Mouse (Mus musculus) MEL (cell line): ENCODE data around the gene Rabl6. TPM values are rescaled to one million over a fixed set of nuclear protein-coding genes. Genes with fewer than 3 reads are reported as not detected.

ENCODE experiments used
- DNase-seq: peaks from one replicate; pipeline ENCODE4 v3.0.0; 2011; ENCODE audit warnings: low read depth, low spot score
- H3K27ac ChIP-seq: 2 replicates; pipeline ENCODE4 v1.5.1; 2012; ENCODE audit warnings: low read depth, mild to moderate bottlenecking, control low read depth, low read length, moderate library complexity; ENCODE audit not compliant: control insufficient read depth
- H3K27me3 ChIP-seq, 2 experiments: fragments of 150-350 bp in 1 of 2; sonication (generic) in 1 of 2; 2 replicates each; pipeline ENCODE4 v1.6.1; 2012; ENCODE audit warnings: low read length in 2 of 2, mild to moderate bottlenecking in 2 of 2, improper control_type of control experiment in 1 of 2, moderate library complexity in 1 of 2; ENCODE audit not compliant: insufficient read depth in 2 of 2, control insufficient read depth in 1 of 2
- H3K36me3 ChIP-seq, 2 experiments: 2 replicates each; pipeline ENCODE4 v1.6.1; 2012 to 2014; ENCODE audit warnings: low read length in 2 of 2, improper control_type of control experiment in 1 of 2, inconsistent platforms in 1 of 2, mild to moderate bottlenecking in 1 of 2; ENCODE audit not compliant: insufficient read depth in 2 of 2, control insufficient read depth in 1 of 2
- H3K4me1 ChIP-seq, 2 experiments: fragments of 150-350 bp in 1 of 2; sonication (generic) in 1 of 2; 2 replicates each; pipeline ENCODE4 v1.6.1; 2012; ENCODE audit warnings: low read length in 2 of 2, improper control_type of control experiment in 1 of 2, mild to moderate bottlenecking in 1 of 2; ENCODE audit not compliant: insufficient read depth in 2 of 2, control insufficient read depth in 1 of 2
- H3K4me3 ChIP-seq, 2 experiments: fragments of 150-350 bp in 1 of 2; sonication (generic) in 1 of 2; 2 replicates each; pipeline ENCODE4 v1.5.1; 2012; ENCODE audit warnings: low read depth in 2 of 2, low read length in 2 of 2, mild to moderate bottlenecking in 2 of 2, moderate library complexity in 2 of 2, control low read depth in 1 of 2, improper control_type of control experiment in 1 of 2; ENCODE audit not compliant: control insufficient read depth in 1 of 2, insufficient read depth in 1 of 2
- H3K79me2 ChIP-seq: 2 replicates; pipeline ENCODE4 v1.6.1; 2012; ENCODE audit warnings: mild to moderate bottlenecking, low read length, moderate library complexity; ENCODE audit not compliant: control insufficient read depth, poor library complexity, insufficient read depth
- H3K9ac ChIP-seq: 2 replicates; pipeline ENCODE4 v1.6.1; 2012; ENCODE audit warnings: low read depth, mild to moderate bottlenecking, control low read depth, low read length, moderate library complexity; ENCODE audit not compliant: control insufficient read depth, poor library complexity, severe bottlenecking
- H3K9me3 ChIP-seq: fragments of 150-350 bp; sonication (generic); replicated peaks from 2 replicates; pipeline ENCODE4 v1.6.1; 2012; ENCODE audit warnings: mild to moderate bottlenecking, low read length, improper control_type of control experiment, moderate library complexity; ENCODE audit not compliant: insufficient read depth
- BHLHE40 ChIP-seq: IDR thresholded peaks from 2 replicates; pipeline ENCODE4 v1.6.1; 2012; ENCODE audit warnings: low read depth, mild to moderate bottlenecking, inconsistent platforms, low read length, improper control_type of control experiment, borderline replicate concordance
- CTCF ChIP-seq, 3 experiments: IDR thresholded peaks in 2 of 3; conservative IDR thresholded peaks in 1 of 3; 2 replicates each; pipeline ENCODE4 v1.5.1; 2011 to 2012; ENCODE audit warnings: low read length in 3 of 3, low read depth in 2 of 3, mild to moderate bottlenecking in 2 of 3, improper control_type of control experiment in 1 of 3, inconsistent platforms in 1 of 3, mixed read lengths in 1 of 3, moderate library complexity in 1 of 3; ENCODE audit not compliant: control insufficient read depth in 1 of 3, insufficient read depth in 1 of 3, poor library complexity in 1 of 3, severe bottlenecking in 1 of 3
- ELF1 ChIP-seq: IDR thresholded peaks from 2 replicates; pipeline ENCODE4 v1.6.1; 2014; ENCODE audit warnings: low read depth, mild to moderate bottlenecking, inconsistent platforms, low read length, improper control_type of control experiment, moderate library complexity
- GABPA ChIP-seq: IDR thresholded peaks from 2 replicates; pipeline ENCODE4 v1.6.1; 2012; ENCODE audit warnings: low read depth, mild to moderate bottlenecking, inconsistent platforms, low read length, improper control_type of control experiment, moderate library complexity
- GATA1 ChIP-seq: IDR thresholded peaks from 2 replicates; pipeline ENCODE4 v1.6.1; 2011; ENCODE audit warnings: low read depth, low read length, improper control_type of control experiment
- MAX ChIP-seq: IDR thresholded peaks from 2 replicates; pipeline ENCODE4 v1.6.1; 2011; ENCODE audit warnings: low read length, improper control_type of control experiment
- MAZ ChIP-seq: IDR thresholded peaks from 2 replicates; pipeline ENCODE4 v1.6.1; 2012; ENCODE audit warnings: low read depth, mild to moderate bottlenecking, inconsistent platforms, low read length, improper control_type of control experiment
- MXI1 ChIP-seq: IDR thresholded peaks from 2 replicates; pipeline ENCODE4 v1.6.1; 2011; ENCODE audit warnings: mild to moderate bottlenecking, low read depth, low read length, improper control_type of control experiment
- MYB ChIP-seq: IDR thresholded peaks from 2 replicates; pipeline ENCODE4 v1.6.1; 2011; ENCODE audit warnings: mild to moderate bottlenecking, low read depth, low read length, improper control_type of control experiment
- MYC ChIP-seq: IDR thresholded peaks from 2 replicates; pipeline ENCODE4 v1.6.1; 2011; ENCODE audit warnings: low read depth, mild to moderate bottlenecking, low read length, improper control_type of control experiment, moderate library complexity
- POLR2AphosphoS5 ChIP-seq: IDR thresholded peaks from 2 replicates; pipeline ENCODE4 v1.6.1; 2012; ENCODE audit warnings: low read depth, borderline replicate concordance, mild to moderate bottlenecking, inconsistent platforms, low read length, moderate library complexity, mixed read lengths
- RCOR1 ChIP-seq: IDR thresholded peaks from 2 replicates; pipeline ENCODE4 v1.6.1; 2012; ENCODE audit warnings: low read depth, mild to moderate bottlenecking, inconsistent platforms, low read length, improper control_type of control experiment
- TAL1 ChIP-seq: IDR thresholded peaks from 2 replicates; pipeline ENCODE4 v1.6.1; 2012; ENCODE audit warnings: mild to moderate bottlenecking, inconsistent platforms, low read length, moderate library complexity, mixed read lengths
- USF1 ChIP-seq: IDR thresholded peaks from 2 replicates; pipeline ENCODE4 v1.6.1; 2014; ENCODE audit warnings: low read depth, mild to moderate bottlenecking, inconsistent platforms, low read length, improper control_type of control experiment, moderate library complexity
- USF2 ChIP-seq, 2 experiments: IDR thresholded peaks; 2 replicates each; pipeline ENCODE4 v1.6.1; 2011 to 2012; ENCODE audit warnings: improper control_type of control experiment in 2 of 2, low read length in 2 of 2, borderline replicate concordance in 1 of 2, inconsistent platforms in 1 of 2, low read depth in 1 of 2, mild to moderate bottlenecking in 1 of 2; ENCODE audit not compliant: insufficient read depth in 1 of 2
- ZMIZ1 ChIP-seq: IDR thresholded peaks from 2 replicates; pipeline ENCODE4 v1.6.1; 2012; ENCODE audit warnings: low read depth, mild to moderate bottlenecking, inconsistent platforms, low read length, improper control_type of control experiment, moderate library complexity
- polyA plus RNA-seq, 2 experiments: library from polyadenylated mRNA; stranded (reverse) in 1 of 2; unstranded in 1 of 2; fragments of >175 nt in 1 of 2; fragments of >200 nt in 1 of 2; gene quantifications; 2 replicates each; pipeline versions ENCODE4 v1.2.1 to v1.2.4; 2012; ENCODE audit warnings: low replicate concordance in 2 of 2, low read depth in 1 of 2; ENCODE audit not compliant: insufficient read length in 2 of 2, insufficient read depth in 1 of 2, missing spikeins in 1 of 2
- total RNA-seq: library from RNA; depleted of rRNA; stranded (reverse); fragments of 300-350 nt; gene quantifications from 2 replicates; pipeline ENCODE4 v1.2.3, GENCODE M21; 2012

Gene Rabl6
- total and polyA plus RNA-seq, 3 experiments, result 76.9 to 104 (median 84.7) TPM

GRCm38 (mm10) chr2:25591863-25592262, 16.5 kb downstream of the Rabl6 start:
- peaks cover 0 to 6% of the 10 kb centered on the region in 2 experiments; a peak in 2 of 4 replicates for H3K36me3 ChIP-seq
- H3K4me1 ChIP-seq, result no peaks in the 10 kb centered on the region
- no peak for TF ChIP-seq MAZ
- no peak for TF ChIP-seq USF1
- peak; percentile 32; the same call in 1 of the 2 replicates for TF ChIP-seq GATA1
- peak; percentile 66 to 85 (median 67) for TF ChIP-seq CTCF (IDR thresholded peaks at IDR 0.05 in 2 of 3, conservative IDR thresholded peaks at IDR 0.05 in 1 of 3; ENCODE audit: control insufficient read depth in 1 of 3, insufficient read depth in 1 of 3, low read depth in 2 of 3, low read length in 3 of 3, poor library complexity in 1 of 3, severe bottlenecking in 1 of 3)
- H3K79me2 ChIP-seq, result no peaks in the 10 kb centered on the region
- H3K9me3 ChIP-seq, result no peaks in the 10 kb centered on the region
- no peak overlapping the region for H3K4me3 ChIP-seq
- no peak overlapping the region for H3K9ac ChIP-seq
- H3K27me3 ChIP-seq, result no peaks in the 10 kb centered on the region
- peak; percentile 79 for DNase-seq
- H3K27ac ChIP-seq, result no peak overlapping the region

- Histone ChIP-seq H3K79me2 (no peaks in the 10 kb centered on the region), H3K9ac (no peak overlapping the region), H3K36me3 (peaks cover 0 to 7% of the 10 kb centered on the region in 2 experiments; a peak in 2 of 4 replicates), H3K27ac (no peak overlapping the region), H3K27me3 (no peaks in the 10 kb centered on the region), H3K9me3 (no peaks in the 10 kb centered on the region), H3K4me1 (no peaks in the 10 kb centered on the region), H3K4me3 (no peak overlapping the region)
- peak; percentile 31 for DNase-seq
- no peak for TF ChIP-seq TAL1
- no peak for TF ChIP-seq GABPA
- no peak for TF ChIP-seq MAZ
- TF ChIP-seq USF2 (IDR thresholded peaks at IDR 0.05; ENCODE audit: borderline replicate concordance in 1 of 2, insufficient read depth in 1 of 2, low read depth in 1 of 2, low read length in 2 of 2), result no peak
- no peak for TF ChIP-seq MAX
- no peak for TF ChIP-seq BHLHE40
- TF ChIP-seq RCOR1, result no peak
- no peak for TF ChIP-seq POLR2AphosphoS5
- no peak for TF ChIP-seq MXI1
- no peak for TF ChIP-seq MYB
- no peak for TF ChIP-seq MYC
- no peak for TF ChIP-seq ZMIZ1
- TF ChIP-seq ELF1, result no peak
These were observed 20.0 kb downstream of the Rabl6 start for GRCm38 (mm10) chr2:25588227-25588907.
